Mouse (Mus musculus) stomach, postnatal 0 days (tissue): ENCODE measurements at regions not wholly inside any gene's neighbourhood (a gene's known extent, or its start where the extent isn't known, plus 50 kb on each side); places are given as distances from the start of the nearest gene placed in this dataset.

Source experiments
- ATAC-seq: fragments of 200-750 bp; cut with Nextera tagmentation; 2 replicates; pipeline ENCODE4 v1.8.0; 2017; ENCODE audit not compliant: low FRiP score, low TSS enrichment
- DNase-seq: peaks from one replicate; pipeline ENCODE4 v3.0.0-alpha.2; 2016; ENCODE audit warnings: low spot score
- H3K27ac ChIP-seq: fragments of 300-500 bp; sonication (generic); replicated peaks from 2 replicates; pipeline ENCODE4 v1.5.1; 2014; ENCODE audit warnings: mild to moderate bottlenecking, control low read depth
- H3K27me3 ChIP-seq: fragments of 300-500 bp; sonication (generic); 2 replicates; pipeline ENCODE4 v1.6.1; 2014; ENCODE audit warnings: low read length; ENCODE audit not compliant: control insufficient read depth, insufficient read depth
- H3K36me3 ChIP-seq: fragments of 300-500 bp; sonication (generic); 2 replicates; pipeline ENCODE4 v1.6.1; 2014; ENCODE audit warnings: low read length, mixed read lengths; ENCODE audit not compliant: control insufficient read depth, insufficient read depth
- H3K4me1 ChIP-seq: fragments of 300-500 bp; sonication (generic); replicated peaks from 2 replicates; pipeline ENCODE4 v1.6.1; 2014; ENCODE audit warnings: antibody characterized with exemption; ENCODE audit not compliant: control insufficient read depth, insufficient read depth
- H3K4me2 ChIP-seq: fragments of 300-500 bp; sonication (generic); replicated peaks from 2 replicates; pipeline ENCODE4 v1.6.1; 2014; ENCODE audit warnings: low read depth, mild to moderate bottlenecking, control low read depth, moderate library complexity
- H3K4me3 ChIP-seq: fragments of 300-500 bp; sonication (generic); 2 replicates; pipeline ENCODE4 v1.5.1; 2014; ENCODE audit warnings: low read depth, low read length, control low read depth
- H3K9ac ChIP-seq: fragments of 300-500 bp; sonication (generic); 2 replicates; pipeline ENCODE4 v1.6.1; 2014; ENCODE audit warnings: mild to moderate bottlenecking, low read length, control low read depth, mixed read lengths
- H3K9me3 ChIP-seq: fragments of 300-500 bp; sonication (generic); 2 replicates; pipeline ENCODE4 v1.6.1; 2016; ENCODE audit warnings: low read length; ENCODE audit not compliant: control insufficient read depth
- CTCF ChIP-seq: IDR thresholded peaks from 2 replicates; pipeline ENCODE4 v1.5.1; 2016; ENCODE audit warnings: antibody characterized with exemption, low read depth, mild to moderate bottlenecking, moderate library complexity
- EP300 ChIP-seq: optimal IDR thresholded peaks from 2 replicates; pipeline ENCODE3; 2016; ENCODE audit warnings: antibody characterized with exemption
- WGBS: fragments of 180-500 bp; shearing (Covaris S2); extraction: QIAGEN DNeasy Blood & Tissue Kit; methylation state at CpG from one replicate; pipeline ENCODE4 v1.1.7; 2014; 5-methylcytosine and 5-hydroxymethylcytosine counted together

- no peaks in the 10 kb centered on the region for H3K36me3 ChIP-seq
- 65% methylated on average over 10 of the region's 10 CpGs for WGBS
These were observed 70.5 kb upstream of the Runx3 start for GRCm38 (mm10) chr4:135049924-135050323.

GRCm38 (mm10) chr4:135051466-135051865 is 69.0 kb upstream of the Runx3 start:
- no peak for ATAC-seq
- TF ChIP-seq EP300 (no peak), CTCF (no peak)
- DNase-seq, result no peak

More at GRCm38 (mm10) chr4:135049924-135050323, 70.5 kb upstream of the Runx3 start:
- no peaks in the 10 kb centered on the region for H3K27me3 ChIP-seq
- H3K9me3 ChIP-seq, result no peaks in the 10 kb centered on the region
- DNase-seq (no peak), ATAC-seq (no peak)
- TF ChIP-seq EP300, result no peak
- TF ChIP-seq CTCF, result no peak
- H3K4me3 ChIP-seq, result no peak overlapping the region
- no peak overlapping the region for H3K9ac ChIP-seq
- H3K27ac ChIP-seq, result no peak overlapping the region
- H3K4me2 ChIP-seq, result no peak overlapping the region
- no peaks in the 10 kb centered on the region for H3K4me1 ChIP-seq

GRCm38 (mm10) chr4:135053585-135053984 is 66.9 kb upstream of the Runx3 start:
- WGBS, result 89% methylated on average over 11 of the region's 11 CpGs
- no peaks in the 10 kb centered on the region for H3K9me3 ChIP-seq
- H3K36me3 ChIP-seq, result no peaks in the 10 kb centered on the region
- H3K4me3 ChIP-seq, result no peak overlapping the region
- no peak for DNase-seq
- no peak overlapping the region for H3K9ac ChIP-seq
- H3K27ac ChIP-seq, result no peak overlapping the region
- H3K27me3 ChIP-seq, result no peaks in the 10 kb centered on the region
- H3K4me1 ChIP-seq, result no peaks in the 10 kb centered on the region
- no peak for ATAC-seq
- TF ChIP-seq CTCF, result no peak
- no peak for TF ChIP-seq EP300
- H3K4me2 ChIP-seq, result no peak overlapping the region

More at GRCm38 (mm10) chr4:135051466-135051865, 69.0 kb upstream of the Runx3 start:
- Histone ChIP-seq H3K27me3 (no peaks in the 10 kb centered on the region), H3K9me3 (no peaks in the 10 kb centered on the region), H3K9ac (no peak overlapping the region), H3K27ac (no peak overlapping the region), H3K4me3 (no peak overlapping the region), H3K36me3 (no peaks in the 10 kb centered on the region), H3K4me2 (no peak overlapping the region), H3K4me1 (no peaks in the 10 kb centered on the region)
- WGBS, result 70% methylated on average over 11 of the region's 11 CpGs

- no peaks in the 10 kb centered on the region for H3K4me1 ChIP-seq
- no peak overlapping the region for H3K4me3 ChIP-seq
- no peak overlapping the region for H3K4me2 ChIP-seq
- H3K9me3 ChIP-seq, result no peaks in the 10 kb centered on the region
- H3K27me3 ChIP-seq, result no peaks in the 10 kb centered on the region
- TF ChIP-seq CTCF, result no peak
- TF ChIP-seq EP300, result no peak
- no peak overlapping the region for H3K27ac ChIP-seq
- ATAC-seq (no peak), DNase-seq (no peak)
- no peaks in the 10 kb centered on the region for H3K36me3 ChIP-seq
- WGBS, result 40% methylated on average over 10 of the region's 10 CpGs
- H3K9ac ChIP-seq, result no peak overlapping the region
These were observed 66.1 kb upstream of the Runx3 start for GRCm38 (mm10) chr4:135054353-135054752.

GRCm38 (mm10) chr4:135056371-135056770 is 64.1 kb upstream of the Runx3 start:
- Histone ChIP-seq H3K27ac (no peak overlapping the region), H3K36me3 (no peaks in the 10 kb centered on the region), H3K9me3 (no peaks in the 10 kb centered on the region), H3K4me1 (no peaks in the 10 kb centered on the region), H3K9ac (no peak overlapping the region), H3K27me3 (no peaks in the 10 kb centered on the region), H3K4me3 (no peak overlapping the region), H3K4me2 (no peak overlapping the region)
- TF ChIP-seq EP300 (no peak), CTCF (no peak)
- ATAC-seq (no peak), DNase-seq (no peak)
- WGBS, result 92% methylated on average over 7 of the region's 7 CpGs

- H3K27ac ChIP-seq, result no peak overlapping the region
- no peaks in the 10 kb centered on the region for H3K36me3 ChIP-seq
- DNase-seq, result no peak
- 83% methylated on average over 11 of the region's 11 CpGs for WGBS
- no peak overlapping the region for H3K4me3 ChIP-seq
- ATAC-seq, result no peak
- no peaks in the 10 kb centered on the region for H3K4me1 ChIP-seq
- no peak for TF ChIP-seq CTCF
- no peak for TF ChIP-seq EP300
- H3K9me3 ChIP-seq, result no peaks in the 10 kb centered on the region
- no peaks in the 10 kb centered on the region for H3K27me3 ChIP-seq
- H3K4me2 ChIP-seq, result no peak overlapping the region
- H3K9ac ChIP-seq, result no peak overlapping the region
These were observed 63.2 kb upstream of the Runx3 start for GRCm38 (mm10) chr4:135057286-135057685.
